Mouse (Mus musculus): ENCODE results near the gene Furin. TPM values are rescaled to one million over a fixed set of nuclear protein-coding genes. Genes with fewer than 3 reads are reported as not detected.
A peak's percentile ranks its signal among the peaks of the same experiment; 100 is the strongest.

The Furin gene
- polyA plus RNA-seq, 1 experiment from 2014 or later = 13.7 TPM

GRCm38 (mm10) chr7:80444401-80445249 is 39.4 kb upstream of the Furin start:
- peaks cover 47% of the 10 kb centered on the region for H3K4me1 ChIP-seq

GRCm38 (mm10) chr7:80443124-80443523 is 37.9 kb upstream of the Furin start:
- Histone ChIP-seq H3K27me3 (no peaks in the 10 kb centered on the region), H3K4me1 (peaks cover 55% of the 10 kb centered on the region), H3K9ac (no peak overlapping the region), H3K9me3 (no peaks in the 10 kb centered on the region), H3K4me2 (no peak overlapping the region), H3K36me3 (no peaks in the 10 kb centered on the region), H3K4me3 (no peak overlapping the region), H3K27ac (no peak overlapping the region)
- no peak for ATAC-seq (ENCODE audit: insufficient number of reproducible peaks, low FRiP score, low TSS enrichment, low read depth)
- 68% methylated on average over 3 of the region's 3 CpGs for WGBS

More at GRCm38 (mm10) chr7:80444401-80445249, 39.4 kb upstream of the Furin start:
- WGBS = 55% methylated on average over 17 of the region's 17 CpGs
- H3K4me2 ChIP-seq = no peak overlapping the region
- no peak overlapping the region for H3K9ac ChIP-seq
- H3K9me3 ChIP-seq = no peaks in the 10 kb centered on the region
- H3K36me3 ChIP-seq = no peaks in the 10 kb centered on the region
- H3K27ac ChIP-seq = no peak overlapping the region
- no peaks in the 10 kb centered on the region for H3K27me3 ChIP-seq
- no peak for ATAC-seq (ENCODE audit: insufficient number of reproducible peaks, low FRiP score, low TSS enrichment, low read depth)
- no peak overlapping the region for H3K4me3 ChIP-seq

GRCm38 (mm10) chr7:80441986-80442904 is 37.0 kb upstream of the Furin start:
- Histone ChIP-seq H3K27me3 (no peaks in the 10 kb centered on the region), H3K9me3 (no peaks in the 10 kb centered on the region), H3K4me1 (peaks cover 55% of the 10 kb centered on the region), H3K36me3 (no peaks in the 10 kb centered on the region), H3K4me2 (no peak overlapping the region), H3K9ac (no peak overlapping the region), H3K27ac (0 out of 2 replicates have a peak overlapping the region, but pooled peaks have one; percentile 5), H3K4me3 (no peak overlapping the region)
- WGBS = 36% methylated on average over 11 of the region's 11 CpGs
- no peak for ATAC-seq (ENCODE audit: insufficient number of reproducible peaks, low FRiP score, low TSS enrichment, low read depth)

- no peaks in the 10 kb centered on the region for H3K9me3 ChIP-seq
- no peaks in the 10 kb centered on the region for H3K27me3 ChIP-seq
- H3K4me3 ChIP-seq = no peak overlapping the region
- no peak overlapping the region for H3K27ac ChIP-seq
- H3K36me3 ChIP-seq = no peaks in the 10 kb centered on the region
- H3K9ac ChIP-seq = no peak overlapping the region
- H3K4me1 ChIP-seq = peaks cover 51% of the 10 kb centered on the region
- no peak overlapping the region for H3K4me2 ChIP-seq
- ATAC-seq (ENCODE audit: insufficient number of reproducible peaks, low FRiP score, low TSS enrichment, low read depth) = no peak
- WGBS = 38% methylated on average over 4 of the region's 4 CpGs
Observed at GRCm38 (mm10) chr7:80440685-80441084, 35.4 kb upstream of the Furin start.

- Histone ChIP-seq H3K4me1 (peaks cover 45% of the 10 kb centered on the region), H3K27me3 (no peaks in the 10 kb centered on the region), H3K27ac (no peak overlapping the region), H3K9me3 (no peaks in the 10 kb centered on the region), H3K4me2 (peak overlapping the region; percentile 32; the same call in 1 of the 2 replicates), H3K4me3 (no peak overlapping the region), H3K9ac (no peak overlapping the region), H3K36me3 (no peaks in the 10 kb centered on the region)
- ATAC-seq (ENCODE audit: insufficient number of reproducible peaks, low FRiP score, low TSS enrichment, low read depth) = no peak
- WGBS = 39% methylated on average over 10 of the region's 10 CpGs
Observed at GRCm38 (mm10) chr7:80439789-80440488, 34.7 kb upstream of the Furin start.

- ATAC-seq (ENCODE audit: insufficient number of reproducible peaks, low FRiP score, low TSS enrichment, low read depth) = no peak
- WGBS = 29% methylated on average over 14 of the region's 15 CpGs
- Histone ChIP-seq H3K4me1 (peaks cover 37% of the 10 kb centered on the region), H3K36me3 (no peaks in the 10 kb centered on the region), H3K9me3 (no peaks in the 10 kb centered on the region), H3K27me3 (no peaks in the 10 kb centered on the region), H3K9ac (no peak overlapping the region), H3K27ac (0 out of 2 replicates have a peak overlapping the region, but pooled peaks have one; percentile 4), H3K4me3 (peak overlapping the region; percentile 10; the same call in 1 of the 2 replicates), H3K4me2 (peak overlapping the region; percentile 32)
Observed at GRCm38 (mm10) chr7:80439032-80439760, 34.0 kb upstream of the Furin start.

DNA sequence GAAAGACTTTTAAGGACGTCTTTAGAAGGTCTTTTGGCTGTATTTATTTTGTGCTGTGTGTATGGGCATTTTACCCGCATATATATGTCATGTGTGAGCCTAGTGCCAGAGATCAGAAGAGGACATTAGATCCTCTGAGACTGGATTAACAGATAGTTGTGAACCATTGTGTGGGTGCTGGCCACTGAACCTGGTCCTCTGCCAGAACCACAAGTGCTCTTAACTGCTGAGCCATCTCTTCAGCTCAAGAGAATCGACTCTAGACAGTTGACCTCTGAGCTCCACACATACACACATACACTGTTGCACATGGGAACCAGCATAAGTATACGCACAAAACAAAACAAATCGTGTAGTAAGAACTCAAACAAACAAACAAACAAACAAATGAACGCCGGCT is 31.3 kb upstream of the Furin start:
- 87% methylated on average over 7 of the region's 7 CpGs for WGBS
- no peak for ATAC-seq (ENCODE audit: insufficient number of reproducible peaks, low FRiP score, low TSS enrichment, low read depth)

GRCm38 (mm10) chr7:80435594-80435993 is 30.4 kb upstream of the Furin start:
- no peak for ATAC-seq (ENCODE audit: insufficient number of reproducible peaks, low FRiP score, low TSS enrichment, low read depth)
- Histone ChIP-seq H3K4me3 (no peak overlapping the region), H3K9me3 (no peaks in the 10 kb centered on the region), H3K27ac (no peak overlapping the region), H3K4me1 (peaks cover 18% of the 10 kb centered on the region), H3K36me3 (no peaks in the 10 kb centered on the region), H3K9ac (no peak overlapping the region), H3K4me2 (no peak overlapping the region), H3K27me3 (no peaks in the 10 kb centered on the region)
- WGBS = 78% methylated on average over 3 of the region's 3 CpGs

More for the DNA sequence above, 31.3 kb upstream of the Furin start:
- no peak overlapping the region for H3K4me3 ChIP-seq
- H3K27me3 ChIP-seq = no peaks in the 10 kb centered on the region
- no peak overlapping the region for H3K9ac ChIP-seq
- no peak overlapping the region for H3K4me2 ChIP-seq
- H3K4me1 ChIP-seq = peaks cover 19% of the 10 kb centered on the region
- H3K9me3 ChIP-seq = no peaks in the 10 kb centered on the region
- no peaks in the 10 kb centered on the region for H3K36me3 ChIP-seq
- no peak overlapping the region for H3K27ac ChIP-seq

DNA sequence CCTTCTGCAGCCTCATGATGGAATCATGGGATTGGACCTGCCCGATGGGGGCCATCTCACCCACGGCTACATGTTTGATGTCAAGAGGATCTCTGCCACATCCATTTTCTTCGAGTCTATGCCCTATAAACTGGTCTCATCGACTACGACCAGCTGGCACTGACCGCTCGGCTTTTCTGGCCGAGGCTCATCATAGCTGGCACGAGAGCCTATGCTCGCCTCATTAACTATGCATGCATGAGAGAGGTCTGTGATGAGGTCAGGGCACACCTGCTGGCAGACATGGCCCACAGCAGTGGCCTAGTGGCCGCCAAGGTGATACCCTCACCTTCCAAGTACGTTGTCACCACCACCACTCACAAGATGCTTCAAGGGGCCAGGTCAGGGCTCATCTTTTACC is 24.4 kb upstream of the Furin start:
- ATAC-seq (ENCODE audit: insufficient number of reproducible peaks, low FRiP score, low TSS enrichment, low read depth) = no peak
- WGBS = 92% methylated on average over 12 of the region's 12 CpGs

DNA sequence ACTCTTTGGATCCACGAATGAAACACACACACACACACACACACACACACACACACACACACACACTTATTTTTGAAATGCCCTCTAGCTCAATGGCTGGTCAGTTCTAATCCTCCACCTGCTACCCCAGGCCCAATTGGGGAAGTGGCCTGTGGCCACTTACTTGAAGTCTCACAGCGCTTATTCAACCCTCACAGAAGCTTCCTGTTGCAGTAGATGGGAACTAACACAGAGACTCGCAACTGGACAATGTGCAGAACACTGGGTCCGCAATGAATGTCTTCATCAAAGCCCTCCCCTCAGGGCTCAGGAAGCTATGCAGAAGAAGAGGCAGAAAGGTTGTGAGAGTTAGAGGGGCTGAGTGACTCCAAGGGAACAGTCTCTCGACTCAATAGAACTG is 22.5 kb upstream of the Furin start:
- Histone ChIP-seq H3K9ac (no peak overlapping the region), H3K9me3 (no peaks in the 10 kb centered on the region), H3K4me3 (no peak overlapping the region), H3K27ac (no peak overlapping the region), H3K27me3 (no peaks in the 10 kb centered on the region), H3K36me3 (no peaks in the 10 kb centered on the region), H3K4me2 (no peak overlapping the region), H3K4me1 (peaks cover 5% of the 10 kb centered on the region; the same call in 1 of the 2 replicates)
- ATAC-seq (ENCODE audit: insufficient number of reproducible peaks, low FRiP score, low TSS enrichment, low read depth) = no peak
- 82% methylated on average over 5 of the region's 5 CpGs for WGBS

More for the DNA sequence above, 24.4 kb upstream of the Furin start:
- Histone ChIP-seq H3K4me1 (no peaks in the 10 kb centered on the region), H3K27ac (no peak overlapping the region), H3K36me3 (no peaks in the 10 kb centered on the region), H3K9ac (no peak overlapping the region), H3K9me3 (no peaks in the 10 kb centered on the region), H3K27me3 (no peaks in the 10 kb centered on the region), H3K4me3 (no peak overlapping the region), H3K4me2 (no peak overlapping the region)

- Histone ChIP-seq H3K9me3 (no peaks in the 10 kb centered on the region), H3K27me3 (no peaks in the 10 kb centered on the region), H3K36me3 (no peaks in the 10 kb centered on the region), H3K9ac (no peak overlapping the region), H3K4me2 (no peak overlapping the region), H3K27ac (no peak overlapping the region), H3K4me1 (peaks cover 5% of the 10 kb centered on the region; the same call in 1 of the 2 replicates), H3K4me3 (no peak overlapping the region)
- WGBS = 73% methylated on average over 7 of the region's 7 CpGs
- ATAC-seq (ENCODE audit: insufficient number of reproducible peaks, low FRiP score, low TSS enrichment, low read depth) = no peak
Observed at GRCm38 (mm10) chr7:80426363-80426762, 21.1 kb upstream of the Furin start.
